Mouse (Mus musculus) forebrain, embryonic 15.5 days (tissue): ENCODE data around the gene Efs. TPM values are rescaled to one million over a fixed set of nuclear protein-coding genes. Genes with fewer than 3 reads are reported as not detected.
A peak's percentile ranks its signal among the peaks of the same experiment; 100 is the strongest.
"Not testable (repeated sequence)": the region's sequence is repeated elsewhere in the genome, so short reads cannot be mapped to it uniquely, and the experiment has no call there.

Experiments
- ATAC-seq: fragments of 200-750 bp; cut with Nextera tagmentation; replicated peaks from 2 replicates; pipeline ENCODE4 v1.8.0; 2017; ENCODE audit warnings: mild to moderate bottlenecking, moderate TSS enrichment, moderate library complexity
- H3K27ac ChIP-seq: fragments of 300-500 bp; sonication (generic); replicated peaks from 2 replicates; pipeline ENCODE4 v1.5.1; 2015; ENCODE audit warnings: mild to moderate bottlenecking, inconsistent platforms
- H3K27me3 ChIP-seq: fragments of 300-500 bp; sonication (generic); 2 replicates; pipeline ENCODE4 v1.6.1; 2015; ENCODE audit warnings: inconsistent platforms
- H3K36me3 ChIP-seq: fragments of 300-500 bp; sonication (generic); 2 replicates; pipeline ENCODE4 v1.6.1; 2015; ENCODE audit warnings: mild to moderate bottlenecking, inconsistent platforms
- H3K4me1 ChIP-seq: fragments of 300-500 bp; sonication (generic); 2 replicates; pipeline ENCODE4 v1.6.1; 2015; ENCODE audit warnings: inconsistent platforms
- H3K4me2 ChIP-seq: fragments of 300-500 bp; sonication (generic); replicated peaks from 2 replicates; pipeline ENCODE4 v1.6.1; 2015; ENCODE audit warnings: mild to moderate bottlenecking, inconsistent platforms
- H3K4me3 ChIP-seq: fragments of 300-500 bp; sonication (generic); 2 replicates; pipeline ENCODE4 v1.5.1; 2015; ENCODE audit warnings: mild to moderate bottlenecking, inconsistent platforms
- H3K9ac ChIP-seq: fragments of 300-500 bp; sonication (generic); replicated peaks from 2 replicates; pipeline ENCODE4 v1.6.1; 2015; ENCODE audit warnings: mild to moderate bottlenecking, inconsistent platforms
- H3K9me3 ChIP-seq: fragments of 300-500 bp; sonication (generic); 2 replicates; pipeline ENCODE4 v1.6.1; 2016; ENCODE audit warnings: inconsistent platforms
- WGBS: fragments of 180-500 bp; shearing (Covaris S2); methylation state at CpG from one replicate; pipeline ENCODE4 v1.1.7; 2015; ENCODE audit warnings: mixed read lengths; 5-methylcytosine and 5-hydroxymethylcytosine counted together
- polyA plus RNA-seq: library from polyadenylated mRNA; unstranded; fragments of >200 nt; fragmentation: Nextera tagmentation; extraction: Ambion mirVana; gene quantifications from 2 replicates; pipeline ENCODE4 v1.2.1, GENCODE M21; 2015

Gene Efs
- 27.6 and 30.4 TPM in 2 replicates for polyA plus RNA-seq

DNA sequence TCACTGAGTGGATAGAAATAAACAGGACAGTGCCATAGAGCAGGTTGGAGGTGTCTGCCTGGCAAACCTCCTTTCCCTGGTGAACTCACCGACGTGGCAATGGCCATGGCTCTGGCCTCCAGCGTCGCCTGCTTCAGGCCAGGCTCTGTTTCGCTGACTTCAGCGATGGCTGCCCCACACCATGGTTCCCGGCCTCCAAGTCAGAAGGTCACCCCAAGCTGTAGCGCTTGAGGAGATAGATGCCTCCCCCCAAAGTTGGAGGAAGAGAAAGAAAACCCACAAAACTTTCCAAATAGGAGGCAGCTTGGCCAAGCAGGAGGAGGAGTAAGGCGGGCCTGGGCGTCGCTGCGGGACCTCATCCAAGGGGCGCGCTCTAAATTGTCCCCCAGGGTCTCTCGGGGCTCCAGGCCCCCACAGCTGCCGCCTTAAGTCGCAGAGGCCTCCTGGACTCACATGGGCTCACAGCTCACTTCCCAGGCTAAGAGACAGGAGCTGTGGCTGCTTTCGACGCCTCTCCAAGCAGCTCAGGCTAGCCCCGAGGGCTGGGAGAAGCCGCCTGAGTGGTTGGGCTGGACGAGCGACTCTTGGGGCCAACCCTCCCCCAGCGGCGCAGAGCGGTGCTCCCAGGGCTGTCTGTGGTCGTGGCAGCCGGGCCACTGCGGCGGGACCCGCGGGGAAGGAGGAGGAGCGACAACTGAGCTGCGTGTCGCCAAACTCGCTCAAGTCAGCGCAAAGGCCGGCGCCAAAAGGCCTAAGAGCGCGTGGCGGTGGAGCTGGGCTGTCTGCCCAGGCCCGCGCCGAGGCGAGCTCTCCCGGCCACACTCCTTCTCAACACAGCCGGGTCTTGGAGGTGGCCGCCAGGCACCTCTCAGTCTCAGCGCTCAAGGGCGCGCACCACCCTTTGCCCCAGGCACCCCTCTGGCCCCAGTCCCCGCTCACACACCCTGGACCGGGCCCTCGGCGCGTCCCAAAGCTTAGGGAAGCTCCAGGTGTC lies at the start of gene Efs:
Efs (minus strand) TSS at position 778 of the 994 bp plus-strand sequence.
- Histone ChIP-seq H3K27ac (peak within 1 kb of the TSS; percentile 96), H3K4me3 (peak within 1 kb of the TSS; percentile 51), H3K9me3 (peaks cover 11% of the 10 kb centered on the region; the same call in 1 of the 2 replicates), H3K9ac (peak within 1 kb of the TSS; percentile 78), H3K4me2 (peak within 1 kb of the TSS; percentile 90), H3K36me3 (peaks cover 12% of the 10 kb centered on the region), H3K4me1 (peaks cover 37% of the 10 kb centered on the region), H3K27me3 (no peaks in the 10 kb centered on the region)
- peak; percentile 67 for ATAC-seq
- WGBS, result 1% methylated on average over 57 of the region's 57 CpGs

DNA sequence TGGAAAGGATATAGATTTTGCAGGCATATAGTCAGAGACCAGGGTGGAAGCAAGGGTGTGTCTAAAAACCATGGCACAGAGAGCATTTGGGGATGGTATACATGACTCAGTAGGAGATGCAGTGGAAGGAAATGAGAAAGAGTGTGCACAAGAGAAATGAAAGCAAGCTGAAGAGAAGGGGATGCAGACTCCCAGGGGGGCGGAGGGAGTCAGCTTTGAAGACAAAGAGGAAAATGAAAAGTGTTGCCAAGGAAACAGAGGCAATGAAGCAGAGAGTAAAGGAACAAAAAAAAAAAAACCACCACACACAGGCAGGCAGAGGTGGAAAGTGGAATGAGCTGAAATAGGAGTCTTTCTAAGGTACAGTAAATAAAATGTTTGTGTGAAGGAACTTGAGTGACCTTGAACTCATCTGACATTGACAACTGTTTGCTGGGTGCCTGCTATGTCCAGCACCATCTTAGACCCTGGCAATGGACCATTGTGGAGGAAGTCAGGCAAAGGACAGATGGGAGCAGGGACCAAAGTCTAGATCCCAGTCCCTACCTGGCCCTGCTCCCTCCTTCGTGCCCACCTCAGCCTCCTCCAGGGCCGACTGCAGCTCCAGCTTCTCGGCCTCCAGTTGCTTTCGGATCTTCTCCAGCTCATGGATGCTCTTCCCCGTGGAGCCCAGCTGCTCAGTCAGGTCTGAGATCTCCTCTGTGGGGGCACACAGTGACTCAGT lies 48.3 kb upstream of the Efs start:
- ATAC-seq, result peak; percentile 42; the same call in 1 of the 2 replicates
- Histone ChIP-seq H3K36me3 (no peaks in the 10 kb centered on the region), H3K4me2 (no peak overlapping the region), H3K9ac (0 out of 2 replicates have a peak overlapping the region, but pooled peaks have one; percentile 1), H3K4me1 (peaks cover 10% of the 10 kb centered on the region), H3K9me3 (no peaks in the 10 kb centered on the region), H3K27me3 (no peaks in the 10 kb centered on the region), H3K4me3 (no peak overlapping the region), H3K27ac (peak overlapping the region; percentile 79)
- WGBS, result 67% methylated on average over 6 of the region's 6 CpGs

DNA sequence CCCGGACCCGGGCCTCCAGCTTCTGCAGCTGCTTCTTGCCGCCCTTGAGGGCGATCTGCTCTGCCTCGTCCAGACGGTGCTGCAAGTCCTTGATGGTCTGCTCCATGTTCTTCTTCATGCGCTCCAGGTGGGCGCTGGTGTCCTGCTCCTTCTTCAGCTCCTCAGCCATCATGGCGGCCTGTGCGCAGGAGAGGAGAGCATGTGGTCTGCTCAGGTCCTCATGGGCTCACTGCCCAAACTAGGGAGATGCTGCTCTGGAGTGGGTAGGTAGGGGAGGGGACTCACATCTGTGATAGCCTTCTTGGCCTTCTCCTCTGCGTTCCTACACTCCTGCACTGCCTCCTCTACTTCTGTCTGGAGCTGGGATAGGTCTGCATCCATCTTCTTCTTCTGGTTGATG lies 46.9 kb upstream of the Efs start:
- H3K36me3 ChIP-seq, H3K27me3 ChIP-seq, H3K4me1 ChIP-seq, H3K9ac ChIP-seq, H3K4me2 ChIP-seq, H3K9me3 ChIP-seq, H3K4me3 ChIP-seq, ATAC-seq: not testable (repeated sequence)
- H3K27ac ChIP-seq, result 0 out of 2 replicates have a peak overlapping the region, but pooled peaks have one; percentile 79
- WGBS, result 96% methylated on average over 11 of the region's 11 CpGs

DNA sequence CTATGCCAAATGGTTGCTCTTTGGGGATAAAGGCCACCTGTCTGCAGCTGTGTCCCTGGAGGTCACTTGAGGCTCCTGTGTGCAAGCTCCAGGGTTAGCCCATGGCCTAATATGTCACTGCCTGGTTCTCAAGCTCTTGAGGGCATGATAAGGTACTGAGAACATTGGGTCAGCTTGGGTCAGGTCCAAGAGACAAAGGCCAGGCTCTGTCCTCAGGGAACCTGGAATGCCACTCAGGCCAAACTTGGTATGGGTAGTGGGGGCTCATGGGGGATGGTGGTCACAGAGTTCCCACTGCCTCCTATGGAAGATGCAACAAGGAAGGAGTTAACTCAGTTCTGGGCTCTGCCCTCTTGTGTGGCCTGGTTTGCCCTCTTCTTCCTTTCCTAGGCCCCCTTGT lies 42.4 kb upstream of the Efs start:
- Histone ChIP-seq H3K27ac (no peak overlapping the region), H3K4me3 (no peak overlapping the region), H3K4me1 (no peaks in the 10 kb centered on the region), H3K4me2 (no peak overlapping the region), H3K27me3 (no peaks in the 10 kb centered on the region), H3K9ac (no peak overlapping the region), H3K36me3 (no peaks in the 10 kb centered on the region), H3K9me3 (no peaks in the 10 kb centered on the region)
- no peak for ATAC-seq

DNA sequence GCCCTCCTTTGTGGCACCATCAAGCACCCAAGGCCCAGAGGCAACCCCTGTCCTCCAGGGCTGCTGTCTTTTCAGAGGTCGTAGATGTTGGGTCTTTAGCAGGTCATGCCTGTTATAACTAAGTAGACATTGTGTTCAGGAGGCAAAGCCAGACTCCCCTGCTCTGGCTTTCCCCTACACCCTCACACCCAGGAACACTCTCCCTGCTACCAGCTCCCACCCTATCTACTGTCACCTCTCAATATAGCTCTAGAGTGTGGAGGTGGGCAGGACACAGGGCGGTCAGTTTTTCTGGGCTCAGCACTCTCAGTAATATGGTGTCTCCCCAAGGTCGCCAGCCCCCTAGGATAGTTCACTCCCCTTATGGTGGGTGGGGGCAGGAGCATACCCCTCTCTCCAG lies 41.9 kb upstream of the Efs start:
- WGBS, result 92% methylated on average over 3 of the region's 3 CpGs
- Histone ChIP-seq H3K27ac (no peak overlapping the region), H3K9ac (no peak overlapping the region), H3K4me1 (no peaks in the 10 kb centered on the region), H3K27me3 (no peaks in the 10 kb centered on the region), H3K4me3 (no peak overlapping the region), H3K9me3 (no peaks in the 10 kb centered on the region), H3K4me2 (no peak overlapping the region), H3K36me3 (no peaks in the 10 kb centered on the region)
- ATAC-seq, result no peak

DNA sequence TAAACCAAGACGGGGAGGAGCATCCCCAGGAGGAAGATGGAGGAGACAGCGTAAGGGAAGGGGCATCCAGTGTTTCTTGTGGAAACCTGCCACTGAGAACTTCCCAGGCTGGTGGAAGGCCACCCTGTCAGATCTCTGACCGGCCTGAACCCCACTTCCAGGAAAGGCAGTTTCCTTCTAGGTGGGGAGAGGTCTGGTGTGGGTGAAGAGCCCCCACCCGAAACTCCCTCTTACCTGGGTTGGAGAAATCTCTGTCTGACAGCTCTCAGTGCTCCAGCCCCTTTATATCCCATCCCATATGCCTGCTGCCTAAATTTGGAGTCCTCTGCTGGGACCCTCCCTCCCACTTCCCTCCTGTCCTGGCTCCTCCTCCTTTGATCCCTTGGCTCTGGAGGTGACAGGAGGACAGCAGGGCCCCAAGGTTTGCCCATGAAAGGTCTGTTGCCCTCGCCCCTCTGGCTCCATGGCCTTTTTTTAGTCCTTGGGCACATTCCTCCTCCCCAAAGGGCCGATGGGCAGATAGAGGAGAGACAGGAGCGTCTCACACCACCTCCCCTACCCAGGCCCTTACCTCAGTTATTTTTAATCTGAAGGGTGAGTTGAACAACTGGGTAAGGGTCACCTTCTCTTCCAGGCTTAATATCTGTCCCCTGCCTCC lies 40.5 kb upstream of the Efs start, which contains the start of gene Myh6:
Myh6 (minus strand) TSS at position 608 of the 658 bp plus-strand sequence.
- Histone ChIP-seq H3K4me3 (no peak within 1 kb of the TSS), H3K4me2 (no peak within 1 kb of the TSS), H3K9me3 (no peaks in the 10 kb centered on the region), H3K27me3 (no peaks in the 10 kb centered on the region), H3K4me1 (no peaks in the 10 kb centered on the region), H3K27ac (no peak within 1 kb of the TSS), H3K9ac (no peak within 1 kb of the TSS), H3K36me3 (no peaks in the 10 kb centered on the region)
- no peak for ATAC-seq
- WGBS, result 78% methylated on average over 7 of the region's 7 CpGs

DNA sequence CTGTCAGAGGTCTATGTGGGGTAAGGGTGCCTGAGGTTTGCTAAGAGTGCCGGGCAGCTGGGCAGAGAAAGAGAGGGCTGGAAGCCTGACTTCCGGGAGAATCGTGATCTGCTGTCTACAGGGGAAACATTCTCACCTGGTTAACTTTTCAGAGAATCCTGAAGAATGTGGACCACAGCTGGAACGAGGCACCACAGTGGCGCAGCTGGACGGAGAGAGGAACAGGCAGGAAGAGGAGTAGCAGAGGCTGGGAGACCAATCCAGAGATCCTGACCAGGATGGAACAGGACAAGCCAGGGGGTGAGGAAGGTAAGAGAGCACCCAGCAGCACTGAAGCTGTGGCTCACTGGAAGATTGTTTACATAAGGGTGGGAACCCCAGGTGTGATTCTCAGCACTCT lies 39.7 kb upstream of the Efs start:
- WGBS, result 82% methylated on average over 6 of the region's 6 CpGs
- H3K4me2 ChIP-seq, result no peak overlapping the region
- no peaks in the 10 kb centered on the region for H3K9me3 ChIP-seq
- no peaks in the 10 kb centered on the region for H3K4me1 ChIP-seq
- ATAC-seq, result no peak
- no peaks in the 10 kb centered on the region for H3K36me3 ChIP-seq
- H3K9ac ChIP-seq, result no peak overlapping the region
- H3K4me3 ChIP-seq, result no peak overlapping the region
- H3K27me3 ChIP-seq, result no peaks in the 10 kb centered on the region
- no peak overlapping the region for H3K27ac ChIP-seq

DNA sequence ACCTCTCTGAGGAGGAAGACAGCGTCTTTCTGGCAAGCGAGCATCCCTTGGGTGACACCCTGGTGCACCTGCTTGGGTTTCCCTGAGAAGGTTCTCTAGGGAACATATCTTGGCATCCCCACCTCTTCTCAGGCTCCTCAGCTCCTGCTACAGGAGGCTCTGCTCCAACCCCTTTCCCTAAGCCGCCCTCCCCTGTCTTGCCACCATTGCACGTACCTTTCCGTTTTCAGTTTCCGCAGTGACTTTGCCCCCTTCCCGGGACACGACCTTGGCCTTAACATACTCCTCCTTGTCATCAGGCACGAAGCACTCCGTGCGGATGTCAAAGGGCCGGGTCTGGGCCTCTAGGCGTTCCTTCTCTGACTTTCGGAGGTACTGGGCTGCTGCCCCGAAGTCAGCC lies 39.1 kb upstream of the Efs start:
- Histone ChIP-seq H3K27me3 (no peaks in the 10 kb centered on the region), H3K4me3 (no peak overlapping the region), H3K4me2 (no peak overlapping the region), H3K4me1 (no peaks in the 10 kb centered on the region), H3K9me3 (no peaks in the 10 kb centered on the region), H3K9ac (no peak overlapping the region), H3K36me3 (no peaks in the 10 kb centered on the region), H3K27ac (no peak overlapping the region)
- no peak for ATAC-seq
- 86% methylated on average over 15 of the region's 15 CpGs for WGBS

DNA sequence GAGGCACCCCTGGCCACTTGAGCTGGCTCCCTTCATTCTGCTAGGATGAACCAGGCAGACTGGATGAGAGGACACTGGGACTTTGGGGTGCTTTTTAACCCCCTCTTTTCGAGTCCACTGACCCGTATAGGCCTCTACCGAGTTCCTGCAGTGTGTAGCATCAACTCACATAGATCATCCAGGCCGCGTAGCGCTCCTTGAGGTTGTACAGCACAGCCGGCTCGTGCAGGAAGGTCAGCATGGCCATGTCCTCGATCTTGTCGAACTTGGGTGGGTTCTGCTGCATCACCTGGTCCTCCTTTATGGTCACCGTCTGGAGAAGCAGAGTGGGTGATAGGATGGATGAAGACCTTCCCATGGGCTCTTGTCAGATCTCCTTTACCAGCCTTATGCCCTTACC lies 37.8 kb upstream of the Efs start:
- no peak overlapping the region for H3K27ac ChIP-seq
- no peak overlapping the region for H3K9ac ChIP-seq
- WGBS, result 89% methylated on average over 11 of the region's 11 CpGs
- no peaks in the 10 kb centered on the region for H3K4me1 ChIP-seq
- no peak for ATAC-seq
- H3K36me3 ChIP-seq, result no peaks in the 10 kb centered on the region
- no peak overlapping the region for H3K4me3 ChIP-seq
- no peaks in the 10 kb centered on the region for H3K9me3 ChIP-seq
- H3K4me2 ChIP-seq, result no peak overlapping the region
- no peaks in the 10 kb centered on the region for H3K27me3 ChIP-seq

DNA sequence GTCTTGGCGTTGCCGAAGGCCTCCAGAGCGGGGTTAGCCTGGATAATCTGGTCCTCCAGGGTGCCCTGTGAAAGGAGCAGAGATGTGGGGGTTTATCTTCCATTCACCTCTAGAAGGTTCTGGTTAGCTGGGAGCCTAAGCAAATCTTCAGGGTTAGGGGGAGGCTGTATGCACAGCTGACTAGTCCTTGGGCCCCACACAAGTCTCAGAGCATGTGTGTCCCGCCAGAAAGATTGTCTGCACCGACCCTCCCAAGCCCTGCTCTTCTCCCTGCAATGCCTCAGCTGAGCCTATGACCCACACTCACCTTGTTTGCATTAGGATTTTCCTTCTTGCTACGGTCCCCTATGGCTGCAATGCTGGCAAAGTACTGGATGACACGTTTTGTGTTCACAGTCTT lies 36.8 kb upstream of the Efs start:
- no peak overlapping the region for H3K27ac ChIP-seq
- H3K4me3 ChIP-seq, result no peak overlapping the region
- H3K9ac ChIP-seq, result no peak overlapping the region
- H3K4me2 ChIP-seq, result no peak overlapping the region
- H3K9me3 ChIP-seq, result no peaks in the 10 kb centered on the region
- no peaks in the 10 kb centered on the region for H3K36me3 ChIP-seq
- no peaks in the 10 kb centered on the region for H3K27me3 ChIP-seq
- ATAC-seq, result no peak
- 92% methylated on average over 7 of the region's 7 CpGs for WGBS
- H3K4me1 ChIP-seq, result no peaks in the 10 kb centered on the region

DNA sequence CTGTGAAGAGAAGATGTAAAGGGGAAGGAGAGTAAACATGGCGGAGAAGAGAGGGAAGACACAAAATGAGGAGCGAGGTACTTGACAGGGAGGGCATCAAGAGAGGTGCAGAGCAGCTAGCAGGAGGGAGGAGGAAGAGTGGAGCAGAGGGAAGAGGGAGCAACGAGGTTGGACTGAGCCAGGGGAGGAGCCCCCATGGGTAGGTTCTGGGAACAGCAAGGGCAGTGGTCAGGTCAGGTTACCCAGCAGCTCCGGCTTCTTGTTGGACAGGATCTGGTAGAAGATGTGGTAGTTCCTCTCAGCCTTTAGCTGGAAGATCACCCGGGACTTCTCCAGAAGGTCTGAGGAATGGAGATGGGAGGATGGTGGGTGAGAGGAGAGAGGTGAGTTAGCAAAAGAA lies 35.6 kb upstream of the Efs start:
- Histone ChIP-seq H3K4me2 (no peak overlapping the region), H3K9me3 (no peaks in the 10 kb centered on the region), H3K4me1 (no peaks in the 10 kb centered on the region), H3K27ac (no peak overlapping the region), H3K4me3 (no peak overlapping the region), H3K27me3 (no peaks in the 10 kb centered on the region), H3K9ac (no peak overlapping the region), H3K36me3 (no peaks in the 10 kb centered on the region)
- 88% methylated on average over 5 of the region's 5 CpGs for WGBS
- no peak for ATAC-seq

DNA sequence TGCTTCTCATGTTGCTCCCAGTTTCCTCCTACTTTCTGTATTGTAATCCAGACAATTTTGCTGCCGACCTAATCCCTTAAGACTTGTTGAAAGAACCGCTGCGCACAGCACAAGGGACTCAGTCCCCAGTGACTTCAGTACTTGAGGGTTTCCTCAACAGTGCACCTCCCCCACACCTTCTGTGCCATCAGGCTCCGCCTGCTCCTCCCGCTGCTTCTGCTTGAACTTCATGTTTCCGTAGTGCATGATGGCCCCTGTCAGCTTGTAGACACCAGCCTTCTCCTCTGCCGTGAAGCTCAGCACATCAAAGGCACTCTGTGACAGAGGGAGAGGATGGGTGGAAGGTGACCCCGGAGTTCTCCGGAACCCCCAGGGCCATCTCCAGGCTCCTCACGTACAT lies 34.8 kb upstream of the Efs start:
- Histone ChIP-seq H3K27me3 (no peaks in the 10 kb centered on the region), H3K27ac (no peak overlapping the region), H3K36me3 (no peaks in the 10 kb centered on the region), H3K4me1 (no peaks in the 10 kb centered on the region), H3K4me2 (no peak overlapping the region), H3K9me3 (no peaks in the 10 kb centered on the region), H3K9ac (no peak overlapping the region), H3K4me3 (no peak overlapping the region)
- 62% methylated on average over 10 of the region's 10 CpGs for WGBS
- no peak for ATAC-seq
